Mouse (Mus musculus) kidney, adult 2 months (tissue): Measurements from ENCODE around the gene Casp2.

Source experiments
- CTCF ChIP-seq: fragments of 200-500 bp; conservative IDR thresholded peaks from 2 replicates; pipeline ENCODE4 v1.5.1; 2011; ENCODE audit warnings: low read depth, mild to moderate bottlenecking, control low read depth, low read length, moderate library complexity, mixed read lengths; ENCODE audit not compliant: insufficient read depth, insufficient read length
- POLR2A ChIP-seq: fragments of 200-500 bp; IDR thresholded peaks from one replicate; pipeline ENCODE4 v1.6.1; 2011; ENCODE audit warnings: low read depth, low read length, control low read depth

- TF ChIP-seq POLR2A (no peak), CTCF (no peak)
Observed at GRCm38 (mm10) chr6:42293327-42293726, 28.5 kb downstream of the Casp2 start.
